Mouse (Mus musculus): ENCODE measurements around the gene Olfr1178. TPM values are rescaled to one million over a fixed set of nuclear protein-coding genes. Genes with fewer than 3 reads are reported as not detected.
A peak's percentile ranks its signal among the peaks of the same experiment; 100 is the strongest.

Olfr1178 gene
- polyA plus RNA-seq (2015; fragmentation: Nextera tagmentation; extraction: Ambion mirVana) = not detected in 2 replicates

GRCm38 (mm10) chr2:88386762-88387161, at the start of gene Olfr1178:
TSS of gene Olfr1178 (plus strand) at chr2:88387062.
- H3K36me3 ChIP-seq (ENCODE audit: insufficient read depth, low read length) = no peaks in the 10 kb centered on the region
- no peaks in the 10 kb centered on the region for H3K9me3 ChIP-seq (replicated peaks; ENCODE audit: low read length)
- no peaks in the 10 kb centered on the region for H3K27me3 ChIP-seq (ENCODE audit: insufficient read depth, low read length)
- no peak within 1 kb of the TSS for H3K27ac ChIP-seq
- no peaks in the 10 kb centered on the region for H3K4me1 ChIP-seq (replicated peaks; ENCODE audit: insufficient read depth, low read length)
- H3K4me2 ChIP-seq (ENCODE audit: low read length) = no peak within 1 kb of the TSS
- no peak for ATAC-seq (replicated peaks; ENCODE audit: low FRiP score, low read depth)
- H3K4me3 ChIP-seq (replicated peaks; ENCODE audit: low read depth, low read length) = no peak within 1 kb of the TSS
- WGBS = 79% methylated on average over 1 of the region's 1 CpGs
- H3K9ac ChIP-seq (ENCODE audit: low read depth, low read length) = no peak within 1 kb of the TSS
- no peak for TF ChIP-seq CTCF (IDR thresholded peaks at IDR 0.05; ENCODE audit: low read depth)
- no peak for DNase-seq (ENCODE audit: low spot score)

DNA sequence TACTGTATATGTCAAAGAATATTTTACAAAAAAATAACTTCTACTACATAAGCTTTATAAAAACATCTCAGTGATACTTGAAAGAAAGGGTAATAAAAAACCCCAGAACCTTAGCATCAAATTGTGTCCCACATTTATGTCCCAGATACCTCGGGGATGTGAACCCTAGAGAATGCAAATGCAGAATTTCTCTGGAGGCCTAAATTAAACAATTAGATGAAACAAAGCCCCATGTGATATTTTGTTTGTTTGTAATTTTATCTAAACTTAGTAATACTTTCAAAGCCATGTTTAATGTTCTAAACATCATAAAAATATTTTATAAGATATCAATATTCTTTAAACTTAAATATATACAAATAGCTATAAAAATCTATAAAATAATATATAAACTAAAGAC, 40.5 kb upstream of the Olfr1178 start, which contains the start of gene Olfr1177-ps:
Gene Olfr1177-ps, minus strand, starts transcription at position 101 of the 400 bp plus-strand sequence.
- WGBS = 73% methylated on average over 1 of the region's 1 CpGs
- no peak for DNase-seq (ENCODE audit: low spot score)
- no peak for TF ChIP-seq CTCF (IDR thresholded peaks at IDR 0.05; ENCODE audit: low read depth)

DNA sequence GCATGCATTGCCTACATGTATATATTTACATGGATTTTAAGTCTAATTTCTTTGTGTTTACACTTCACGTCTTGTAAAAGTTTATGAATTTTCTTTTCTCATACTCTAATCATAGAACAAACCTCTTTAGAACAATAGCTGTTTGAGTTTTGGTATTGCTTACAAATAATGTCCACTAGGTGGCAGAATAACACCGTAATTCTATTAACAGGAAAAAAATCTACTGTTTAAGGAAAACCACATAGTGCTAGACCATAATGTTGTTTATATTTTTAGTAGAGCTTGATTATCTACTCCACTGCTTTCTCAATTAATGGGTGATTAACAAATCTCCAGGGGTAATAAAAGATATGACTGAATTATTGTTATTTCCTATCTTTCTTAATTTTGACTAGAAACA, 30.6 kb upstream of the Olfr1178 start:
- 2% methylated on average over 2 of the region's 2 CpGs for WGBS
- TF ChIP-seq CTCF (IDR thresholded peaks at IDR 0.05; ENCODE audit: low read depth) = peak; percentile 67
- ATAC-seq (replicated peaks; ENCODE audit: low FRiP score, low read depth) = no peak; the same call in 1 of the 2 replicates
- Histone ChIP-seq H3K27me3 (ENCODE audit: insufficient read depth, low read length) (no peaks in the 10 kb centered on the region), H3K4me2 (ENCODE audit: low read length) (no peak overlapping the region), H3K4me1 (replicated peaks; ENCODE audit: insufficient read depth, low read length) (no peaks in the 10 kb centered on the region), H3K4me3 (replicated peaks; ENCODE audit: low read depth, low read length) (no peak overlapping the region), H3K36me3 (ENCODE audit: insufficient read depth, low read length) (no peaks in the 10 kb centered on the region), H3K27ac (no peak overlapping the region), H3K9ac (ENCODE audit: low read depth, low read length) (no peak overlapping the region), H3K9me3 (replicated peaks; ENCODE audit: low read length) (no peaks in the 10 kb centered on the region)
- peak; percentile 50 for DNase-seq (ENCODE audit: low spot score)

More for the DNA sequence above, 40.5 kb upstream of the Olfr1178 start, which contains the start of gene Olfr1177-ps:
- H3K27me3 ChIP-seq (ENCODE audit: insufficient read depth, low read length) = no peaks in the 10 kb centered on the region
- no peaks in the 10 kb centered on the region for H3K4me1 ChIP-seq (replicated peaks; ENCODE audit: insufficient read depth, low read length)
- no peak within 1 kb of the TSS for H3K9ac ChIP-seq (ENCODE audit: low read depth, low read length)
- no peak within 1 kb of the TSS for H3K4me3 ChIP-seq (replicated peaks; ENCODE audit: low read depth, low read length)
- ATAC-seq (replicated peaks; ENCODE audit: low FRiP score, low read depth) = no peak
- H3K27ac ChIP-seq = no peak within 1 kb of the TSS
- H3K9me3 ChIP-seq (replicated peaks; ENCODE audit: low read length) = no peaks in the 10 kb centered on the region
- no peaks in the 10 kb centered on the region for H3K36me3 ChIP-seq (ENCODE audit: insufficient read depth, low read length)
- no peak within 1 kb of the TSS for H3K4me2 ChIP-seq (ENCODE audit: low read length)

DNA sequence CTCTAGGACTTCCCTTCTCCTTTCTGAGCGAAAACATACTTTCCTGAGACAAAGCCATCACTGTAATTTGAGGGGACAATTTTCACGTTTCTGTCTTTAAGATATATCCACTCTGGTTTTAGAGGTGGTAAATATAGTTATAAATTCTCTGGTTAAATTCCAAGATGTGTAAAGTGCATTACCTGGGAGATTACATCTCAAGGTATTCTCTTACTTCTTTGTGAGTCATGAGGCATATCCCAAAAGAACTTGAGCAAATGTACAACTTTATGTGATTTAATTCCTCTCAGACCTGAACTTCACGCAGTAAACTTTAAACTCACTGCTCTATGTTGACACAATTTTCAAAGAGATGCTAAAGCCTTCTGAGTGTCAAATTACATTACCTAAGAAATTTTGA, 19.5 kb downstream of the Olfr1178 start, which contains the start of gene Olfr1179:
Gene Olfr1179, minus strand, starts transcription at position 101 of the 400 bp plus-strand sequence.
- no peak within 1 kb of the TSS for H3K4me3 ChIP-seq (replicated peaks; ENCODE audit: low read depth, low read length)
- no peak for ATAC-seq (replicated peaks; ENCODE audit: low FRiP score, low read depth)
- H3K9me3 ChIP-seq (replicated peaks; ENCODE audit: low read length) = no peaks in the 10 kb centered on the region
- no peak within 1 kb of the TSS for H3K4me2 ChIP-seq (ENCODE audit: low read length)
- H3K4me1 ChIP-seq (replicated peaks; ENCODE audit: insufficient read depth, low read length) = no peaks in the 10 kb centered on the region
- H3K27ac ChIP-seq = no peak within 1 kb of the TSS
- H3K36me3 ChIP-seq (ENCODE audit: insufficient read depth, low read length) = no peaks in the 10 kb centered on the region
- no peak for DNase-seq (ENCODE audit: low spot score)
- TF ChIP-seq CTCF (IDR thresholded peaks at IDR 0.05; ENCODE audit: low read depth) = no peak
- no peak within 1 kb of the TSS for H3K9ac ChIP-seq (ENCODE audit: low read depth, low read length)
- no peaks in the 10 kb centered on the region for H3K27me3 ChIP-seq (ENCODE audit: insufficient read depth, low read length)
- WGBS = 85% methylated on average over 3 of the region's 3 CpGs

- Histone ChIP-seq H3K27me3 (ENCODE audit: insufficient read depth, low read length) (no peaks in the 10 kb centered on the region), H3K9me3 (replicated peaks; ENCODE audit: low read length) (no peaks in the 10 kb centered on the region), H3K9ac (ENCODE audit: low read depth, low read length) (no peak within 1 kb of the TSS), H3K27ac (no peak within 1 kb of the TSS), H3K4me2 (ENCODE audit: low read length) (no peak within 1 kb of the TSS), H3K4me3 (replicated peaks; ENCODE audit: low read depth, low read length) (no peak within 1 kb of the TSS), H3K4me1 (replicated peaks; ENCODE audit: insufficient read depth, low read length) (no peaks in the 10 kb centered on the region), H3K36me3 (ENCODE audit: insufficient read depth, low read length) (no peaks in the 10 kb centered on the region)
- DNase-seq (ENCODE audit: low spot score) (no peak), ATAC-seq (replicated peaks; ENCODE audit: low FRiP score, low read depth) (no peak)
- TF ChIP-seq CTCF (IDR thresholded peaks at IDR 0.05; ENCODE audit: low read depth) = no peak
- WGBS = 63% methylated on average over 2 of the region's 2 CpGs
Observed at GRCm38 (mm10) chr2:88419051-88419450, 32.2 kb downstream of the Olfr1178 start, which contains the start of gene Olfr1180. TSS of gene Olfr1180 (minus strand) at chr2:88419151.

DNA sequence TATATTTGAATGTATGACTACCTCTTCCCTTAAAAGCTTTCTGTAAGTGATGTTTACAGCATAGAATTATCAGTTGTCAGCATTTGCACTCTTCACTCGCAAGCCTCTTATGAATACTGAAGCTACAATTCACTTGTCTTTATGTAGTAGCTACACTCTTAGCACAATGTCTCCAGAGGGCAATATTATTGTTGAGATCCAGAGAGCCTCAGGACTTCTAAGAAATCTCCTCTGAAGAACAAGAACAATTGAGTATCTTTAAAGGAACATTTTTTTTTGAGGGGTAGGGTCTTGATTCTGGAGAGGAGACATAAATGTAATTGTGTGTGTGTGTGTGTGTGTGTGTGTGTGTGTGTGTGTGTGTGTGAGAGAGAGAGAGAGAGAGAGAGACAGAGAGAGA, 39.2 kb downstream of the Olfr1178 start, which contains the start of gene Olfr1181:
Gene Olfr1181, minus strand, starts transcription at position 101 of the 400 bp plus-strand sequence.
- Histone ChIP-seq H3K4me1 (replicated peaks; ENCODE audit: insufficient read depth, low read length) (no peaks in the 10 kb centered on the region), H3K4me2 (ENCODE audit: low read length) (no peak within 1 kb of the TSS), H3K9me3 (replicated peaks; ENCODE audit: low read length) (no peaks in the 10 kb centered on the region), H3K36me3 (ENCODE audit: insufficient read depth, low read length) (no peaks in the 10 kb centered on the region), H3K4me3 (replicated peaks; ENCODE audit: low read depth, low read length) (no peak within 1 kb of the TSS), H3K9ac (ENCODE audit: low read depth, low read length) (no peak within 1 kb of the TSS), H3K27ac (no peak within 1 kb of the TSS), H3K27me3 (ENCODE audit: insufficient read depth, low read length) (no peaks in the 10 kb centered on the region)
- no peak for TF ChIP-seq CTCF (IDR thresholded peaks at IDR 0.05; ENCODE audit: low read depth)
- ATAC-seq (replicated peaks; ENCODE audit: low FRiP score, low read depth) = no peak
- no peak for DNase-seq (ENCODE audit: low spot score)
- 84% methylated on average over 1 of the region's 1 CpGs for WGBS

DNA sequence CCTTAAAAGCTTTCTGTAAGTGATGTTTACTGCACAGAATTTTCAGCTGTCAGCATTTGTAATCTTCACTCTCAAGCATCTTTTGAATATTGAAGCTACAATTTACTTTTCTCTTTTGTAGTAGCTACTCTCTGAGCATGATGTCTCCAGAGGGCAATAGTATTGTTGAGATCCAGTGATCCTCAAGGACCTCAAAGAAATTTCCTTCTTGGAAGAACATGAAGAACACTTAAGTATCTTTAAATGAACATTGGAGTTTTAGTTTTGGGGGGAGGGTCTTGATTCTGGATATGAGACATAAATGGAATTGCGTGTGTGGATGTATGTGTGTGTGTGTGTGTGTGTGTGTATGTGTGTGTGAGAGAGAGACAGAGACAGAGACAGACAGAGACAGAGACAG, 62.2 kb downstream of the Olfr1178 start, which contains the start of gene Gm13757:
Gene Gm13757, minus strand, starts transcription at position 101 of the 400 bp plus-strand sequence.
- WGBS = 95% methylated on average over 1 of the region's 1 CpGs
- Histone ChIP-seq H3K27ac (no peak within 1 kb of the TSS), H3K4me2 (ENCODE audit: low read length) (no peak within 1 kb of the TSS), H3K9ac (ENCODE audit: low read depth, low read length) (no peak within 1 kb of the TSS), H3K4me3 (replicated peaks; ENCODE audit: low read depth, low read length) (no peak within 1 kb of the TSS), H3K36me3 (ENCODE audit: insufficient read depth, low read length) (no peaks in the 10 kb centered on the region), H3K4me1 (replicated peaks; ENCODE audit: insufficient read depth, low read length) (no peaks in the 10 kb centered on the region), H3K27me3 (ENCODE audit: insufficient read depth, low read length) (no peaks in the 10 kb centered on the region), H3K9me3 (replicated peaks; ENCODE audit: low read length) (no peaks in the 10 kb centered on the region)
- ATAC-seq (replicated peaks; ENCODE audit: low FRiP score, low read depth) (no peak), DNase-seq (ENCODE audit: low spot score) (no peak)
- no peak for TF ChIP-seq CTCF (IDR thresholded peaks at IDR 0.05; ENCODE audit: low read depth)

Other genes starting within 250 kb of the Olfr1178 start
- gene Olfr1167, start 231.9 kb upstream of the Olfr1178 start, polyA plus RNA-seq (2015; fragmentation: Nextera tagmentation; extraction: Ambion mirVana) = not detected in 2 replicates
- not detected in 2 replicates for gene Olfr1168, start 205.2 kb upstream of the Olfr1178 start, polyA plus RNA-seq (2015; fragmentation: Nextera tagmentation; extraction: Ambion mirVana)
- gene Olfr1170, start 158.7 kb upstream of the Olfr1178 start, polyA plus RNA-seq (2015; fragmentation: Nextera tagmentation; extraction: Ambion mirVana) = not detected in 2 replicates
- not detected in 2 replicates for gene Olfr1173, start 107.2 kb upstream of the Olfr1178 start, polyA plus RNA-seq (2015; fragmentation: Nextera tagmentation; extraction: Ambion mirVana)
- gene Olfr1174-ps, start 71.9 kb upstream of the Olfr1178 start, polyA plus RNA-seq (2015; fragmentation: Nextera tagmentation; extraction: Ambion mirVana) = not detected in 2 replicates
- not detected in 2 replicates for gene Olfr1175-ps, start 59.8 kb upstream of the Olfr1178 start, polyA plus RNA-seq (2015; fragmentation: Nextera tagmentation; extraction: Ambion mirVana)
- gene Olfr1176, start 50.3 kb upstream of the Olfr1178 start, polyA plus RNA-seq (2015; fragmentation: Nextera tagmentation; extraction: Ambion mirVana) = not detected in 2 replicates
- gene Olfr1177-ps, start 40.6 kb upstream of the Olfr1178 start, polyA plus RNA-seq (2015; fragmentation: Nextera tagmentation; extraction: Ambion mirVana) = not detected in 2 replicates
- gene Olfr1179, start 19.4 kb downstream of the Olfr1178 start, polyA plus RNA-seq (2015; fragmentation: Nextera tagmentation; extraction: Ambion mirVana) = not detected in 2 replicates
- not detected in 2 replicates for gene Olfr1180, start 32.1 kb downstream of the Olfr1178 start, polyA plus RNA-seq (2015; fragmentation: Nextera tagmentation; extraction: Ambion mirVana)
- gene Olfr1181, start 39.1 kb downstream of the Olfr1178 start, polyA plus RNA-seq (2015; fragmentation: Nextera tagmentation; extraction: Ambion mirVana) = not detected in 2 replicates
- not detected in 2 replicates for gene Gm13757, start 62.1 kb downstream of the Olfr1178 start, polyA plus RNA-seq (2015; fragmentation: Nextera tagmentation; extraction: Ambion mirVana)
- not detected in 2 replicates for gene Olfr1183, start 67.8 kb downstream of the Olfr1178 start, polyA plus RNA-seq (2015; fragmentation: Nextera tagmentation; extraction: Ambion mirVana)
- not detected in 2 replicates for gene Olfr1184, start 96.5 kb downstream of the Olfr1178 start, polyA plus RNA-seq (2015; fragmentation: Nextera tagmentation; extraction: Ambion mirVana)
- not detected in 2 replicates for gene Olfr1185-ps1, start 106.3 kb downstream of the Olfr1178 start, polyA plus RNA-seq (2015; fragmentation: Nextera tagmentation; extraction: Ambion mirVana)
- not detected in 2 replicates for gene Olfr1186, start 131.5 kb downstream of the Olfr1178 start, polyA plus RNA-seq (2015; fragmentation: Nextera tagmentation; extraction: Ambion mirVana)
- not detected in 2 replicates for gene Olfr1188, start 169.9 kb downstream of the Olfr1178 start, polyA plus RNA-seq (2015; fragmentation: Nextera tagmentation; extraction: Ambion mirVana)
- gene Olfr1189, start 199.4 kb downstream of the Olfr1178 start, polyA plus RNA-seq (2015; fragmentation: Nextera tagmentation; extraction: Ambion mirVana) = not detected in 2 replicates